Mouse (Mus musculus) adrenal gland, postnatal 36 days (tissue): Measurements from ENCODE around the gene Tsr2. TPM values are rescaled to one million over a fixed set of nuclear protein-coding genes. Genes with fewer than 3 reads are reported as not detected.

Source experiments
- DNase-seq, 2 experiments: peaks; one replicate each; pipeline ENCODE4 v3.0.0; 2021; ENCODE audit warnings: mixed read lengths in 1 of 2
- total RNA-seq, 2 experiments: library from RNA; stranded (reverse); gene quantifications; 2 replicates each; pipeline ENCODE4 v1.2.3; 2021

Gene Tsr2
- total RNA-seq, 2 experiments from 2014 or later, result 40.0 to 46.2 TPM

- peak; percentile 90 to 93 for DNase-seq
These were observed 49.4 kb downstream of the Tsr2 start for GRCm38 (mm10) chrX:151046777-151047430.

- DNase-seq, result no peak
These were observed 50.0 kb downstream of the Tsr2 start for GRCm38 (mm10) chrX:151046321-151046720.

DNA sequence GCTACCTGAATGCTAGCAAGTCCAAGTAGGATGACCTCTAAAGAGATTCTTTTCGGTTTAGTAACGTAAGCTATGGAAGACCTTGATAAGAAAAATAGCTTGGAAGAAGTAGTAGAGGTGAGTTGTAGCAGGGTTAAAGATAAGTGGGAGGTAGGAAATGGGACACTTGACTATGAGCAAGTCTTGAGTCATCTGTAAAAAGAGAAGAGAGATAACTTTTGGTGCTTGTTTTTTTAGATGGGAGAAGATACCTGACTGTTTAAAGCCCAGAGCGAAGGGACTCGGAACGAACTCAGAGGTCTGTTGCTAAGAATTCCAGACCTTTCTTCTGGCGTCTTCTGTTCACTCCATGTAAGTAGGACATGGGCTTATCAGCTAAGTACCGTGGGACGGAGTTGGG, 50.5 kb downstream of the Tsr2 start, which contains the start of gene Fgd1:
Gene Fgd1 (plus strand): TSS at position 301 of the 400 bp plus-strand sequence.
- DNase-seq, result no peak

- DNase-seq, result no peak
These were observed 55.1 kb downstream of the Tsr2 start for GRCm38 (mm10) chrX:151041223-151041622.

Other genes starting within 250 kb of the Tsr2 start
- 10 to 100 TPM; 74.1 to 76.4 TPM for gene Gnl3l, start 79.2 kb downstream of the Tsr2 start, total RNA-seq
- 10 to 100 TPM; 20.3 to 26.7 TPM for gene Fgd1, start 50.4 kb downstream of the Tsr2 start, total RNA-seq
- gene Wnk3, start 101.5 kb upstream of the Tsr2 start, total RNA-seq, result 1 to 10 TPM; 1.3 to 1.4 TPM
- gene Fam120c, start 247.6 kb upstream of the Tsr2 start, total RNA-seq, result 10 to 100 TPM; 14.8 to 18.1 TPM